Mouse (Mus musculus) 3134 (cell line): Measurements from ENCODE around the gene Nup160.

Source experiments
- DNase-seq: peaks from one replicate; pipeline ENCODE4 v3.0.0-alpha.2; 2011; ENCODE audit warnings: low spot score; ENCODE audit not compliant: insufficient read length; ENCODE audit errors: extremely low read depth

Gene Nup160

GRCm38 (mm10) chr2:90660947-90661346, 16.1 kb upstream of the Nup160 start:
- no peak for DNase-seq

- DNase-seq: no peak
Measured at GRCm38 (mm10) chr2:90661426-90661825, 15.6 kb upstream of the Nup160 start.

GRCm38 (mm10) chr2:90666591-90667387, 10.2 kb upstream of the Nup160 start:
- no peak for DNase-seq

GRCm38 (mm10) chr2:90667388-90668265, 9.4 kb upstream of the Nup160 start:
- no peak for DNase-seq

GRCm38 (mm10) chr2:90670343-90670742, 6.7 kb upstream of the Nup160 start:
- DNase-seq: no peak

GRCm38 (mm10) chr2:90673339-90673738, 3.7 kb upstream of the Nup160 start:
- no peak for DNase-seq

- no peak for DNase-seq
Measured at GRCm38 (mm10) chr2:90674555-90674954, 2.5 kb upstream of the Nup160 start.

- no peak for DNase-seq
Measured at GRCm38 (mm10) chr2:90675488-90675887, 1.5 kb upstream of the Nup160 start.

GRCm38 (mm10) chr2:90678256-90679060, 1.4 kb downstream of the Nup160 start:
- no peak for DNase-seq

GRCm38 (mm10) chr2:90679061-90679810, 2.2 kb downstream of the Nup160 start:
- DNase-seq: peak; percentile 93

GRCm38 (mm10) chr2:90700943-90701342, 23.9 kb downstream of the Nup160 start:
- DNase-seq: no peak

GRCm38 (mm10) chr2:90708548-90708947, 31.5 kb downstream of the Nup160 start:
- no peak for DNase-seq

GRCm38 (mm10) chr2:90715555-90716092, 38.6 kb downstream of the Nup160 start:
- DNase-seq: no peak

- DNase-seq: no peak
Measured at GRCm38 (mm10) chr2:90717366-90717765, 40.4 kb downstream of the Nup160 start.

- no peak for DNase-seq
Measured at GRCm38 (mm10) chr2:90717948-90718347, 40.9 kb downstream of the Nup160 start.

GRCm38 (mm10) chr2:90726818-90727217, 49.8 kb downstream of the Nup160 start:
- no peak for DNase-seq

- DNase-seq: no peak
Measured at GRCm38 (mm10) chr2:90735326-90735725, 58.3 kb downstream of the Nup160 start.

GRCm38 (mm10) chr2:90738801-90739200, 61.8 kb downstream of the Nup160 start:
- DNase-seq: no peak

GRCm38 (mm10) chr2:90739327-90739726, 62.3 kb downstream of the Nup160 start:
- DNase-seq: no peak

GRCm38 (mm10) chr2:90739921-90740320, 62.9 kb downstream of the Nup160 start:
- DNase-seq: no peak
